Mouse (Mus musculus): Measurements from ENCODE around the gene Olfr524. TPM values are rescaled to one million over a fixed set of nuclear protein-coding genes. Genes with fewer than 3 reads are reported as not detected.

Olfr524 gene
- polyA plus RNA-seq, 1 experiment from 2014 or later: not detected

GRCm38 (mm10) chr7:140192445-140192844 lies 13.3 kb downstream of the Olfr524 start:
- Histone ChIP-seq H3K4me2 (replicated peaks; ENCODE audit: low read depth, low read length) (no peak overlapping the region), H3K4me1 (ENCODE audit: control insufficient read depth, insufficient read depth, low read length) (no peaks in the 10 kb centered on the region), H3K9ac (ENCODE audit: low read depth, low read length) (no peak overlapping the region), H3K27me3 (ENCODE audit: control insufficient read depth, insufficient read depth, low read length) (no peaks in the 10 kb centered on the region), H3K4me3 (ENCODE audit: low read length) (no peak overlapping the region), H3K9me3 (ENCODE audit: control insufficient read depth, low read length) (no peaks in the 10 kb centered on the region), H3K36me3 (ENCODE audit: control insufficient read depth, insufficient read depth, low read length) (no peaks in the 10 kb centered on the region), H3K27ac (ENCODE audit: low read depth, low read length) (no peak overlapping the region)
- 62% methylated on average over 2 of the region's 2 CpGs for WGBS
- ATAC-seq (ENCODE audit: low FRiP score, low TSS enrichment): no peak

GRCm38 (mm10) chr7:140190435-140190834 lies 15.3 kb downstream of the Olfr524 start:
- Histone ChIP-seq H3K27me3 (ENCODE audit: control insufficient read depth, insufficient read depth, low read length) (no peaks in the 10 kb centered on the region), H3K4me2 (replicated peaks; ENCODE audit: low read depth, low read length) (no peak overlapping the region), H3K9me3 (ENCODE audit: control insufficient read depth, low read length) (no peaks in the 10 kb centered on the region), H3K4me1 (ENCODE audit: control insufficient read depth, insufficient read depth, low read length) (no peaks in the 10 kb centered on the region), H3K4me3 (ENCODE audit: low read length) (no peak overlapping the region), H3K9ac (ENCODE audit: low read depth, low read length) (no peak overlapping the region), H3K27ac (ENCODE audit: low read depth, low read length) (no peak overlapping the region), H3K36me3 (ENCODE audit: control insufficient read depth, insufficient read depth, low read length) (no peaks in the 10 kb centered on the region)
- ATAC-seq (ENCODE audit: low FRiP score, low TSS enrichment): no peak
- 88% methylated on average over 1 of the region's 1 CpGs for WGBS

DNA sequence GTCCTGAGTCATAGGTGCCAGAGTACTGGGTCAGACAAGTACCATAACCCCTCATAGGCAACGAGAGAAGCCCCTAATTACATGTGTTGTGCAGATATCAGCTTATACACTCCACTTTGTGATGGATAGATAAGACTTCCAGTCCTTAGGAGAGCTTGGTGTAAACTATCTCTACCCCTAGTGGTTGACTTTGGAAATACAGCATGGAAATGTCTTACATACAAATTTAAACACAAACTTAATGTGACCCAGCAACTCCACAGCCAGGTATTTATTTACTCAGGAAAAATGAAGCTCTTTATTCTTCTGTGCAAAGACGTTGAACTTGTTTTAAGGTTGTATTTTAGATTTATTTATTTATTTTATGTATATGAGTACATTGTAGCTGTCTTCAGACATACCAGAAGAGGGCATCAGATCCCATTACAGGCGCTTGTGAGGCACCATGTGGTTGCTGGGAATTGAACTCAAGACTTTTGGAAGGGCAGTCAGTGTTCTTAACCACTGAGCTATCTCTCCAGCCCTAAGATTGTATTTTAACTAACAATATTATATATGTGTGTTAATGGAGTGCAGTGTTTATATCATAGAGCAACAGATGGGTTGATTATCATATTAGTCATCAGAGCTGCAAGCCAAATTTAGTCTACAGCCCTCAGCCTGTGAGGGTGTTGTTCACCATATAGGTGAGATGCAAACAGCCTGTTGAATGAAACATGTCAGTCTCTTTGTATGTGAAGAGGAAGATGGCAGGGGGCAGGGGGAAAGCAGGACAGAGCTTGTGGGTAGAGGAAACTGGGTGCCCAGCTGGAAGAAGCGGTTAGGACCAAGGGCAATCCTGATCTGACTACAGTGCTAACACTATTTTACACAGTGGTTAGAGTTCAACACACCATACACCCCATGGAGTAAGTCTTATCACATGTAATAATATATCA lies 17.1 kb downstream of the Olfr524 start:
- Histone ChIP-seq H3K4me1 (ENCODE audit: control insufficient read depth, insufficient read depth, low read length) (no peaks in the 10 kb centered on the region), H3K9me3 (ENCODE audit: control insufficient read depth, low read length) (no peaks in the 10 kb centered on the region), H3K4me3 (ENCODE audit: low read length) (no peak overlapping the region), H3K27me3 (ENCODE audit: control insufficient read depth, insufficient read depth, low read length) (no peaks in the 10 kb centered on the region), H3K36me3 (ENCODE audit: control insufficient read depth, insufficient read depth, low read length) (no peaks in the 10 kb centered on the region), H3K4me2 (replicated peaks; ENCODE audit: low read depth, low read length) (no peak overlapping the region), H3K9ac (ENCODE audit: low read depth, low read length) (no peak overlapping the region), H3K27ac (ENCODE audit: low read depth, low read length) (no peak overlapping the region)
- WGBS: 67% methylated on average over 4 of the region's 4 CpGs
- no peak for ATAC-seq (ENCODE audit: low FRiP score, low TSS enrichment)

- 83% methylated on average over 7 of the region's 7 CpGs for WGBS
- Histone ChIP-seq H3K4me2 (replicated peaks; ENCODE audit: low read depth, low read length) (no peak overlapping the region), H3K27me3 (ENCODE audit: control insufficient read depth, insufficient read depth, low read length) (no peaks in the 10 kb centered on the region), H3K4me1 (ENCODE audit: control insufficient read depth, insufficient read depth, low read length) (no peaks in the 10 kb centered on the region), H3K27ac (ENCODE audit: low read depth, low read length) (no peak overlapping the region), H3K36me3 (ENCODE audit: control insufficient read depth, insufficient read depth, low read length) (no peaks in the 10 kb centered on the region), H3K4me3 (ENCODE audit: low read length) (no peak overlapping the region), H3K9me3 (ENCODE audit: control insufficient read depth, low read length) (no peaks in the 10 kb centered on the region), H3K9ac (ENCODE audit: low read depth, low read length) (no peak overlapping the region)
- no peak for ATAC-seq (ENCODE audit: low FRiP score, low TSS enrichment)
Observed at GRCm38 (mm10) chr7:140187721-140188390, 17.9 kb downstream of the Olfr524 start.

DNA sequence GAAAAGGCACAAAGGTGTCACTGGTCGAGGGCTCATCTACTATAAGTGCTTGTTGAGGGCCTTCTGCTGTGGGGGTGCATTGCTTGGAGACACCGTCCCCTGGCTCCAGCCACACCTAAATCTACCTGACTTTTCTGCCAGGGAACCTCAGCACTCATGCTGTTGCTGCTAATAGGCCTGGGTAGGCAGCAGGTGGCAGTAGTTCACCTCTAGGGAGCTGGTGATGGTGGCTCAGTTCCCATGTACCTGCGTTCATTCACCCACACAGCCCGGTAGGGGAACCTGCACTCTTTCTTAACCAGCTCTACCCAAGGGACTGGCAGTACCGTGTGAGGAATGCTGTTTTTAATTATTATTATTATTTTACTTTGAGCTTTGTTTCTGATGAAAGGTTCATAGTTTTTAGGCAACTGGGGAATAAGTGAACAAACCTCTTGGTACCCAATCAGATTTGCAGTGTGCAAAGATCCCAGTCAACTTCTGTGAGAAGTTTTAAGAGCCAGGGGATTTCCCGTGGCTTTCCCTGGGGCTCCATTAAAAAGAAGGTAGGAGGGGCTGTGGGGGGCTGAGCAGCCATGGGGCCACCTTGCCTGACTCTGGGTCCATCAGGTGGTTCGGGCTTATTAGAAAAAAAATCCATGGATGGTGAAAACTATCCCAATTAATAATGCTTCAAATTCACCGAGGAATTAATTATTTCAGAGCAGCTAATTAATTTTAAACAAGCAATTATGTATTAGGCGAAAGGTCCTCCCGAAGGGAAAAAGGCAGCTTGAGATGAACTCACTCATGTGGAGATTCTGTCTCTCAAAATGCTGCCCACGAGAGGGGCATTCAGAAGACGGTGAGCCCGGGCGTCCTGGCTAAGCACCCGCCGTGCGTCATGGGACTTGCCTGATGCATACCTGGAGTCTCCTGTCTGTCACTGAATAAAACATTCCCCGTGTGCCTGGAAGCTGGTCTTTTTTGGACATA lies 18.8 kb downstream of the Olfr524 start:
- Histone ChIP-seq H3K4me2 (replicated peaks; ENCODE audit: low read depth, low read length) (no peak overlapping the region), H3K9ac (ENCODE audit: low read depth, low read length) (no peak overlapping the region), H3K36me3 (ENCODE audit: control insufficient read depth, insufficient read depth, low read length) (no peaks in the 10 kb centered on the region), H3K4me1 (ENCODE audit: control insufficient read depth, insufficient read depth, low read length) (no peaks in the 10 kb centered on the region), H3K9me3 (ENCODE audit: control insufficient read depth, low read length) (no peaks in the 10 kb centered on the region), H3K27me3 (ENCODE audit: control insufficient read depth, insufficient read depth, low read length) (no peaks in the 10 kb centered on the region), H3K27ac (ENCODE audit: low read depth, low read length) (no peak overlapping the region), H3K4me3 (ENCODE audit: low read length) (no peak overlapping the region)
- WGBS: 68% methylated on average over 18 of the region's 18 CpGs
- ATAC-seq (ENCODE audit: low FRiP score, low TSS enrichment): no peak

- Histone ChIP-seq H3K27me3 (ENCODE audit: control insufficient read depth, insufficient read depth, low read length) (no peaks in the 10 kb centered on the region), H3K4me1 (ENCODE audit: control insufficient read depth, insufficient read depth, low read length) (no peaks in the 10 kb centered on the region), H3K36me3 (ENCODE audit: control insufficient read depth, insufficient read depth, low read length) (no peaks in the 10 kb centered on the region), H3K4me2 (replicated peaks; ENCODE audit: low read depth, low read length) (no peak overlapping the region), H3K4me3 (ENCODE audit: low read length) (no peak overlapping the region), H3K9ac (ENCODE audit: low read depth, low read length) (no peak overlapping the region), H3K27ac (ENCODE audit: low read depth, low read length) (no peak overlapping the region), H3K9me3 (ENCODE audit: control insufficient read depth, low read length) (no peaks in the 10 kb centered on the region)
- ATAC-seq (ENCODE audit: low FRiP score, low TSS enrichment): no peak
- WGBS: 82% methylated on average over 4 of the region's 4 CpGs
Observed at GRCm38 (mm10) chr7:140184206-140184605, 21.6 kb downstream of the Olfr524 start.

GRCm38 (mm10) chr7:140180692-140181091 lies 25.1 kb downstream of the Olfr524 start:
- ATAC-seq (ENCODE audit: low FRiP score, low TSS enrichment): no peak
- no peaks in the 10 kb centered on the region for H3K27me3 ChIP-seq (ENCODE audit: control insufficient read depth, insufficient read depth, low read length)
- WGBS: 65% methylated on average over 2 of the region's 2 CpGs
- no peak overlapping the region for H3K4me2 ChIP-seq (replicated peaks; ENCODE audit: low read depth, low read length)
- H3K4me1 ChIP-seq (ENCODE audit: control insufficient read depth, insufficient read depth, low read length): no peaks in the 10 kb centered on the region
- no peak overlapping the region for H3K4me3 ChIP-seq (ENCODE audit: low read length)
- no peak overlapping the region for H3K27ac ChIP-seq (ENCODE audit: low read depth, low read length)
- no peaks in the 10 kb centered on the region for H3K36me3 ChIP-seq (ENCODE audit: control insufficient read depth, insufficient read depth, low read length)
- no peaks in the 10 kb centered on the region for H3K9me3 ChIP-seq (ENCODE audit: control insufficient read depth, low read length)
- no peak overlapping the region for H3K9ac ChIP-seq (ENCODE audit: low read depth, low read length)

GRCm38 (mm10) chr7:140179176-140179575 lies 26.6 kb downstream of the Olfr524 start:
- ATAC-seq (ENCODE audit: low FRiP score, low TSS enrichment): no peak
- no peaks in the 10 kb centered on the region for H3K9me3 ChIP-seq (ENCODE audit: control insufficient read depth, low read length)
- H3K27me3 ChIP-seq (ENCODE audit: control insufficient read depth, insufficient read depth, low read length): no peaks in the 10 kb centered on the region
- H3K9ac ChIP-seq (ENCODE audit: low read depth, low read length): no peak overlapping the region
- no peak overlapping the region for H3K4me3 ChIP-seq (ENCODE audit: low read length)
- H3K4me1 ChIP-seq (ENCODE audit: control insufficient read depth, insufficient read depth, low read length): no peaks in the 10 kb centered on the region
- no peak overlapping the region for H3K27ac ChIP-seq (ENCODE audit: low read depth, low read length)
- no peaks in the 10 kb centered on the region for H3K36me3 ChIP-seq (ENCODE audit: control insufficient read depth, insufficient read depth, low read length)
- 85% methylated on average over 2 of the region's 2 CpGs for WGBS
- H3K4me2 ChIP-seq (replicated peaks; ENCODE audit: low read depth, low read length): no peak overlapping the region
